Mouse (Mus musculus) mesoderm, embryonic 11.5 days (tissue): ENCODE measurements around the gene Spn.
"Not testable (repeated sequence)": the region's sequence is repeated elsewhere in the genome, so short reads cannot be mapped to it uniquely, and the experiment has no call there.

ENCODE experiments used
- DNase-seq: peaks from one replicate; pipeline ENCODE4 v3.0.0-alpha.2; 2012; ENCODE audit warnings: low read depth, low spot score

The Spn gene

GRCm38 (mm10) chr7:127137262-127138017 lies at the start of gene Spn:
Spn (minus strand) TSS chr7:127137823.
- DNase-seq, result no peak

- no peak for DNase-seq
Measured at GRCm38 (mm10) chr7:127187351-127187750, 49.7 kb upstream of the Spn start.

- DNase-seq, result no peak
Measured at GRCm38 (mm10) chr7:127185601-127186000, 48.0 kb upstream of the Spn start.

- DNase-seq, result no peak
Measured at GRCm38 (mm10) chr7:127184720-127185119, 47.1 kb upstream of the Spn start.

- no peak for DNase-seq
Measured at GRCm38 (mm10) chr7:127183828-127184227, 46.2 kb upstream of the Spn start.

GRCm38 (mm10) chr7:127183345-127183744 lies 45.7 kb upstream of the Spn start:
- DNase-seq, result no peak

GRCm38 (mm10) chr7:127181724-127182123 lies 44.1 kb upstream of the Spn start:
- not testable (repeated sequence) for DNase-seq

- no peak for DNase-seq
Measured at GRCm38 (mm10) chr7:127180783-127181182, 43.2 kb upstream of the Spn start.

- no peak for DNase-seq
Measured at GRCm38 (mm10) chr7:127176937-127177336, 39.3 kb upstream of the Spn start.

GRCm38 (mm10) chr7:127166501-127166900 lies 28.9 kb upstream of the Spn start:
- DNase-seq, result no peak

- DNase-seq, result no peak
Measured at GRCm38 (mm10) chr7:127165607-127166493, 28.2 kb upstream of the Spn start.

- no peak for DNase-seq
Measured at GRCm38 (mm10) chr7:127164002-127164401, 26.4 kb upstream of the Spn start.

- DNase-seq, result no peak
Measured at GRCm38 (mm10) chr7:127162546-127162945, 24.9 kb upstream of the Spn start.

GRCm38 (mm10) chr7:127157548-127157947 lies 19.9 kb upstream of the Spn start:
- no peak for DNase-seq

GRCm38 (mm10) chr7:127153477-127153876 lies 15.9 kb upstream of the Spn start:
- DNase-seq, result no peak

GRCm38 (mm10) chr7:127152464-127152863 lies 14.8 kb upstream of the Spn start:
- no peak for DNase-seq

- no peak for DNase-seq
Measured at GRCm38 (mm10) chr7:127147901-127148300, 10.3 kb upstream of the Spn start.

- DNase-seq, result no peak
Measured at GRCm38 (mm10) chr7:127146267-127146603, 8.6 kb upstream of the Spn start.

GRCm38 (mm10) chr7:127145387-127146266 lies 8.0 kb upstream of the Spn start:
- DNase-seq, result no peak

- no peak for DNase-seq
Measured at GRCm38 (mm10) chr7:127144412-127144811, 6.8 kb upstream of the Spn start.

GRCm38 (mm10) chr7:127142666-127143065 lies 5.0 kb upstream of the Spn start:
- DNase-seq, result no peak

- DNase-seq, result no peak
Measured at GRCm38 (mm10) chr7:127142214-127142613, 4.6 kb upstream of the Spn start.
